Mouse (Mus musculus) layer of hippocampus, adult 2 months (tissue): ENCODE measurements around the gene BC017158. TPM values are rescaled to one million over a fixed set of nuclear protein-coding genes. Genes with fewer than 3 reads are reported as not detected.

ENCODE experiments used
- DNase-seq, 2 experiments: peaks; one replicate each; pipeline ENCODE4 v3.0.0; 2022; ENCODE audit warnings: low spot score in 2 of 2
- H3K27ac ChIP-seq: fragments of 200-600 bp; 2 replicates; pipeline ENCODE4 v1.8.1; 2022
- H3K4me3 ChIP-seq: fragments of 200-600 bp; 2 replicates; pipeline ENCODE4 v1.8.1; 2022; ENCODE audit warnings: mild to moderate bottlenecking
- CTCF ChIP-seq: fragments of 200-600 bp; conservative IDR thresholded peaks from 2 replicates; pipeline ENCODE4 v1.8.1; 2022; ENCODE audit warnings: antibody characterized with exemption, mild to moderate bottlenecking, moderate library complexity
- total RNA-seq, 2 experiments: library from RNA; stranded (reverse); gene quantifications; 2 replicates each; pipeline ENCODE4 v1.2.3; 2021

Gene BC017158
- total RNA-seq, 2 experiments from 2014 or later = 26.5 to 27.0 TPM

GRCm38 (mm10) chr7:128320219-128320816 is 22.3 kb upstream of the BC017158 start:
- no peak overlapping the region for H3K4me3 ChIP-seq

GRCm38 (mm10) chr7:128319140-128319539 is 21.2 kb upstream of the BC017158 start:
- Histone ChIP-seq H3K27ac (no peak overlapping the region), H3K4me3 (no peak overlapping the region)
- no peak for DNase-seq
- TF ChIP-seq CTCF = no peak

More at GRCm38 (mm10) chr7:128320219-128320816, 22.3 kb upstream of the BC017158 start:
- TF ChIP-seq CTCF = no peak
- DNase-seq = no peak
- H3K27ac ChIP-seq = no peak overlapping the region

GRCm38 (mm10) chr7:128317011-128317410 is 19.0 kb upstream of the BC017158 start:
- no peak for TF ChIP-seq CTCF
- no peak for DNase-seq
- no peak overlapping the region for H3K27ac ChIP-seq
- no peak overlapping the region for H3K4me3 ChIP-seq

GRCm38 (mm10) chr7:128314491-128314890 is 16.5 kb upstream of the BC017158 start:
- TF ChIP-seq CTCF = no peak
- DNase-seq = no peak
- no peak overlapping the region for H3K4me3 ChIP-seq
- H3K27ac ChIP-seq = no peak overlapping the region

GRCm38 (mm10) chr7:128313601-128314000 is 15.6 kb upstream of the BC017158 start:
- Histone ChIP-seq H3K4me3 (no peak overlapping the region), H3K27ac (no peak overlapping the region)
- DNase-seq = no peak
- no peak for TF ChIP-seq CTCF

- DNase-seq = no peak
- TF ChIP-seq CTCF = no peak
- no peak overlapping the region for H3K27ac ChIP-seq
Observed at GRCm38 (mm10) chr7:128312375-128313059, 14.5 kb upstream of the BC017158 start.

GRCm38 (mm10) chr7:128311811-128312210 is 13.8 kb upstream of the BC017158 start:
- H3K4me3 ChIP-seq = no peak overlapping the region
- TF ChIP-seq CTCF = no peak
- DNase-seq = no peak
- no peak overlapping the region for H3K27ac ChIP-seq

More at GRCm38 (mm10) chr7:128312375-128313059, 14.5 kb upstream of the BC017158 start:
- H3K4me3 ChIP-seq = no peak overlapping the region

- H3K4me3 ChIP-seq = no peak overlapping the region
- TF ChIP-seq CTCF = no peak
- H3K27ac ChIP-seq = no peak overlapping the region
- DNase-seq = no peak
Observed at GRCm38 (mm10) chr7:128311263-128311662, 13.3 kb upstream of the BC017158 start.

GRCm38 (mm10) chr7:128310229-128310688 is 12.3 kb upstream of the BC017158 start:
- TF ChIP-seq CTCF = no peak
- H3K27ac ChIP-seq = no peak overlapping the region

GRCm38 (mm10) chr7:128309776-128310175 is 11.8 kb upstream of the BC017158 start:
- no peak for DNase-seq
- Histone ChIP-seq H3K4me3 (no peak overlapping the region), H3K27ac (no peak overlapping the region)
- TF ChIP-seq CTCF = no peak

More at GRCm38 (mm10) chr7:128310229-128310688, 12.3 kb upstream of the BC017158 start:
- DNase-seq = no peak
- no peak overlapping the region for H3K4me3 ChIP-seq

GRCm38 (mm10) chr7:128309216-128309615 is 11.2 kb upstream of the BC017158 start:
- no peak for TF ChIP-seq CTCF
- no peak for DNase-seq
- Histone ChIP-seq H3K4me3 (no peak overlapping the region), H3K27ac (no peak overlapping the region)

GRCm38 (mm10) chr7:128307851-128308250 is 9.9 kb upstream of the BC017158 start:
- Histone ChIP-seq H3K4me3 (no peak overlapping the region), H3K27ac (no peak overlapping the region)
- no peak for TF ChIP-seq CTCF
- DNase-seq = no peak

GRCm38 (mm10) chr7:128304907-128305306 is 6.9 kb upstream of the BC017158 start:
- peak; percentile 72 for TF ChIP-seq CTCF
- DNase-seq = peak; percentile 20 to 59
- no peak overlapping the region for H3K4me3 ChIP-seq
- H3K27ac ChIP-seq = no peak overlapping the region

- no peak for TF ChIP-seq CTCF
- no peak for DNase-seq
- Histone ChIP-seq H3K27ac (no peak overlapping the region), H3K4me3 (no peak overlapping the region)
Observed at GRCm38 (mm10) chr7:128304198-128304597, 6.2 kb upstream of the BC017158 start.
